ENCODE assay signal across 8 mouse cellular contexts in the genomic region with DNA sequence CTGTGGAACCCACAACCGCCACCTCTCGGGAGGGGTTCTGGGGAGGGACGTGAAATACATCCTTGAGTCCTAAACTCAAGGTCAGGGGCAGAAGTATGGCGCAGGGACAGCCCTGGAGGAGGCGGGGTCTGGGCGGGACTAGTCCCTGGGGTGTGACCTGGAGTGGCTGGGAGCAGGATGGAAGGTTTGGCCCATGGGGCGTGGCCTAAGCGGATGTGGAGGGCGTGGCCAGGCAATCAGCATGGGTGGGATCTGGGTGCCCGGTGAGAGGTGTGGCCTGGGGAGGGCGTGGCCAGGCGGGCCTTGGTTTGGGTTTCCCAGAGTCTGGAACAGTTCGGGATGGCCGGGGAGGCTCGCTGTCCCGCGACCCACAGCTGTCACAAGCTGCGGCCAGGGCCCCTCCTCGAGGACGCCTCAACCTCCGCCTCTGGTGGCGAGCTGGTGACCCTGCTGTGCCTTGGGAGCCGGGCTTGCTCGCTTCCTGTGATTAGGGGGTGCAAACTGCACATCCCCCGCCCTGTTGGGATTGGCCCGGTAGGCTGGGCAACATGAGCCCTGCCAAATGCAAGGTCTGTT. TPM values are rescaled to one million over a fixed set of nuclear protein-coding genes. Genes with fewer than 3 reads are reported as not detected.
A peak's percentile ranks its signal among the peaks of the same experiment; 100 is the strongest.
DNase-seq lines count a peak whose midpoint lies in the region.

No protein-coding gene starts in this region.

- H3K4me3 ChIP-seq in megakaryocyte, embryonic 14.5 days (replicated peaks): peak overlapping the region; percentile 96

- H3K36me3 ChIP-seq in megakaryocyte, embryonic 14.5 days (replicated peaks; ENCODE audit: low read length): no peaks in the 10 kb centered on the region

- peaks cover 30% of the 10 kb centered on the region for H3K4me1 ChIP-seq in megakaryocyte, embryonic 14.5 days

- H3K9me3 ChIP-seq in megakaryocyte, embryonic 14.5 days: peaks cover 5% of the 10 kb centered on the region

- peak; percentile 92 to 93 for DNase-seq in adrenal gland, adult 18-20 months (ENCODE audit: low spot score in 2 of 2)
- DNase-seq in embryo, embryonic 10 days (ENCODE audit: low spot score): peak; percentile 99
- DNase-seq in gastrocnemius, adult 8-10 months (ENCODE audit: low spot score in 2 of 2): peak; percentile 94 to 95
- peak; percentile 87 for DNase-seq in hindlimb bud, embryonic 11.5 days (ENCODE audit: extremely low spot score, low read depth, low spot score)
- DNase-seq in left cerebral cortex, adult 9 months (ENCODE audit: low spot score in 2 of 2): peak; percentile 35 to 69
- DNase-seq in right cerebral cortex, postnatal 14 days: peak; percentile 66
- DNase-seq in urinary bladder, postnatal 36 days (ENCODE audit: low spot score in 2 of 2): peak; percentile 91 to 96

- peaks cover 14% of the 10 kb centered on the region for H3K27me3 ChIP-seq in megakaryocyte, embryonic 14.5 days (replicated peaks)

RNA-seq across cellular contexts. Expression of a gene that starts 29.3 kb away (rescaled TPM):
- total RNA-seq in adrenal gland, adult 18-20 months (2021): 100 to 1,000 TPM; 130 to 232 TPM
- total RNA-seq in gastrocnemius, adult 8-10 months (2022): 100 to 1,000 TPM; 163 to 191 (median 187) TPM
- polyA plus RNA-seq in megakaryocyte, embryonic 14.5 days (2012; ENCODE audit: insufficient read depth, low replicate concordance): 0.48 TPM in 2 replicates

RNA-seq across cellular contexts. Expression of a gene that starts 45.5 kb away (rescaled TPM):
- total RNA-seq in adrenal gland, adult 18-20 months (2021): 1 to 10 TPM; 2.8 to 4.1 TPM
- 10 to 100 TPM in 2 of 4 experiments, 1 to 10 TPM in 2; 6.8 to 11.5 (median 10.0) TPM for total RNA-seq in gastrocnemius, adult 8-10 months (2022)
- polyA plus RNA-seq in megakaryocyte, embryonic 14.5 days (2012; ENCODE audit: insufficient read depth, low replicate concordance): 10.8 and 14.5 TPM in 2 replicates

RNA-seq across cellular contexts. Expression of a gene that starts 47.7 kb away (rescaled TPM):
- total RNA-seq in adrenal gland, adult 18-20 months (2021): 1 to 10 TPM; 6.3 to 8.1 TPM
- total RNA-seq in gastrocnemius, adult 8-10 months (2022): 1 to 10 TPM in 1 of 4 experiments, under 1 TPM in 2, not detected in 1; 0.67 to 1.2 (median 0.94) TPM
- 5.6 and 11.6 TPM in 2 replicates for polyA plus RNA-seq in megakaryocyte, embryonic 14.5 days (2012; ENCODE audit: insufficient read depth, low replicate concordance)

Comparison
In these comparisons a context has a peak if more than half of its experiments do, and no peak if none do; other contexts are left out.
1. Peak in every context shown above with its lines: DNase-seq and H3K4me3 ChIP-seq.